Mouse (Mus musculus) heart, embryonic 12.5 days (tissue): Measurements from ENCODE around the gene Slc5a11. TPM values are rescaled to one million over a fixed set of nuclear protein-coding genes. Genes with fewer than 3 reads are reported as not detected.

Source experiments
- ATAC-seq: fragments of 200-750 bp; cut with Nextera tagmentation; 2 replicates; pipeline ENCODE4 v1.8.0; 2017; ENCODE audit warnings: moderate TSS enrichment, moderate library complexity; ENCODE audit not compliant: insufficient number of reproducible peaks, low FRiP score
- H3K27ac ChIP-seq: fragments of 300-500 bp; sonication (generic); 2 replicates; pipeline ENCODE4 v1.5.1; 2016; ENCODE audit warnings: mild to moderate bottlenecking, moderate library complexity; ENCODE audit not compliant: poor library complexity, severe bottlenecking
- H3K27me3 ChIP-seq: fragments of 300-500 bp; sonication (generic); replicated peaks from 2 replicates; pipeline ENCODE4 v1.6.1; 2016; ENCODE audit warnings: mild to moderate bottlenecking, moderate library complexity
- H3K36me3 ChIP-seq: fragments of 300-500 bp; sonication (generic); 2 replicates; pipeline ENCODE4 v1.6.1; 2016; ENCODE audit warnings: mild to moderate bottlenecking, moderate library complexity
- H3K4me1 ChIP-seq: fragments of 300-500 bp; sonication (generic); replicated peaks from 2 replicates; pipeline ENCODE4 v1.6.1; 2016; ENCODE audit warnings: mild to moderate bottlenecking
- H3K4me2 ChIP-seq: fragments of 300-500 bp; sonication (generic); 2 replicates; pipeline ENCODE4 v1.6.1; 2016; ENCODE audit warnings: mild to moderate bottlenecking, moderate library complexity
- H3K4me3 ChIP-seq: fragments of 300-500 bp; sonication (generic); 2 replicates; pipeline ENCODE4 v1.5.1; 2016; ENCODE audit warnings: mild to moderate bottlenecking
- H3K9ac ChIP-seq: fragments of 300-500 bp; sonication (generic); 2 replicates; pipeline ENCODE4 v1.6.1; 2016; ENCODE audit warnings: mild to moderate bottlenecking, moderate library complexity
- H3K9me3 ChIP-seq: fragments of 300-500 bp; sonication (generic); replicated peaks from 2 replicates; pipeline ENCODE4 v1.6.1; 2016; ENCODE audit warnings: mild to moderate bottlenecking, moderate library complexity
- WGBS: fragments of 180-500 bp; shearing (Covaris S2); methylation state at CpG from one replicate; pipeline ENCODE4 v1.1.7; 2016; 5-methylcytosine and 5-hydroxymethylcytosine counted together
- polyA plus RNA-seq: library from polyadenylated mRNA; unstranded; fragments of >200 nt; fragmentation: Nextera tagmentation; extraction: Ambion mirVana; gene quantifications from 2 replicates; pipeline ENCODE4 v1.2.1, GENCODE M21; 2016

Gene Slc5a11
- polyA plus RNA-seq, 1 experiment from 2014 or later, result 0.34 TPM

GRCm38 (mm10) chr7:123242241-123242640, 27.7 kb downstream of the Slc5a11 start:
- no peaks in the 10 kb centered on the region for H3K9me3 ChIP-seq
- no peak for ATAC-seq
- no peak overlapping the region for H3K27ac ChIP-seq
- no peak overlapping the region for H3K4me3 ChIP-seq
- no peaks in the 10 kb centered on the region for H3K36me3 ChIP-seq
- H3K4me2 ChIP-seq, result no peak overlapping the region
- peaks cover 30% of the 10 kb centered on the region for H3K4me1 ChIP-seq
- H3K9ac ChIP-seq, result no peak overlapping the region
- H3K27me3 ChIP-seq, result no peaks in the 10 kb centered on the region
- 84% methylated on average over 7 of the region's 7 CpGs for WGBS

GRCm38 (mm10) chr7:123244833-123245232, 30.3 kb downstream of the Slc5a11 start:
- Histone ChIP-seq H3K9ac (no peak overlapping the region), H3K4me1 (peaks cover 30% of the 10 kb centered on the region), H3K36me3 (no peaks in the 10 kb centered on the region), H3K4me2 (no peak overlapping the region), H3K4me3 (no peak overlapping the region), H3K27ac (no peak overlapping the region), H3K9me3 (no peaks in the 10 kb centered on the region), H3K27me3 (no peaks in the 10 kb centered on the region)
- ATAC-seq, result no peak
- 14% methylated on average over 1 of the region's 1 CpGs for WGBS

- Histone ChIP-seq H3K4me3 (no peak overlapping the region), H3K4me2 (no peak overlapping the region), H3K27me3 (no peaks in the 10 kb centered on the region), H3K4me1 (peaks cover 20% of the 10 kb centered on the region), H3K9ac (no peak overlapping the region), H3K9me3 (no peaks in the 10 kb centered on the region), H3K36me3 (no peaks in the 10 kb centered on the region), H3K27ac (no peak overlapping the region)
- ATAC-seq, result no peak
- WGBS, result 41% methylated on average over 4 of the region's 4 CpGs
Observed at GRCm38 (mm10) chr7:123246504-123247084, 32.0 kb downstream of the Slc5a11 start.

GRCm38 (mm10) chr7:123248166-123248565, 33.6 kb downstream of the Slc5a11 start:
- no peak overlapping the region for H3K4me3 ChIP-seq
- H3K4me2 ChIP-seq, result no peak overlapping the region
- H3K36me3 ChIP-seq, result no peaks in the 10 kb centered on the region
- peaks cover 16% of the 10 kb centered on the region for H3K4me1 ChIP-seq
- 39% methylated on average over 2 of the region's 2 CpGs for WGBS
- H3K27me3 ChIP-seq, result no peaks in the 10 kb centered on the region
- no peaks in the 10 kb centered on the region for H3K9me3 ChIP-seq
- no peak for ATAC-seq
- no peak overlapping the region for H3K27ac ChIP-seq
- H3K9ac ChIP-seq, result no peak overlapping the region

- Histone ChIP-seq H3K4me2 (no peak overlapping the region), H3K27ac (no peak overlapping the region), H3K4me1 (no peaks in the 10 kb centered on the region; the same call in 1 of the 2 replicates), H3K4me3 (no peak overlapping the region), H3K9me3 (no peaks in the 10 kb centered on the region), H3K36me3 (no peaks in the 10 kb centered on the region), H3K27me3 (no peaks in the 10 kb centered on the region), H3K9ac (no peak overlapping the region)
- WGBS, result 63% methylated on average over 6 of the region's 6 CpGs
- ATAC-seq, result no peak
Observed at GRCm38 (mm10) chr7:123251343-123251742, 36.8 kb downstream of the Slc5a11 start.

- Histone ChIP-seq H3K9ac (no peak overlapping the region), H3K4me3 (no peak overlapping the region), H3K4me1 (peaks cover 9% of the 10 kb centered on the region), H3K36me3 (no peaks in the 10 kb centered on the region), H3K27ac (no peak overlapping the region), H3K27me3 (no peaks in the 10 kb centered on the region), H3K9me3 (no peaks in the 10 kb centered on the region), H3K4me2 (no peak overlapping the region)
- no peak for ATAC-seq
- WGBS, result 85% methylated on average over 7 of the region's 7 CpGs
Observed at GRCm38 (mm10) chr7:123253396-123253795, 38.8 kb downstream of the Slc5a11 start.

- no peaks in the 10 kb centered on the region for H3K36me3 ChIP-seq
- no peaks in the 10 kb centered on the region for H3K27me3 ChIP-seq
- H3K4me1 ChIP-seq, result peaks cover 17% of the 10 kb centered on the region
- ATAC-seq, result no peak
- no peak overlapping the region for H3K27ac ChIP-seq
- no peaks in the 10 kb centered on the region for H3K9me3 ChIP-seq
- H3K4me2 ChIP-seq, result no peak overlapping the region
- no peak overlapping the region for H3K4me3 ChIP-seq
- H3K9ac ChIP-seq, result no peak overlapping the region
- WGBS, result 89% methylated on average over 14 of the region's 14 CpGs
Observed at GRCm38 (mm10) chr7:123254196-123254970, 39.8 kb downstream of the Slc5a11 start.

GRCm38 (mm10) chr7:123258103-123258502, 43.5 kb downstream of the Slc5a11 start:
- Histone ChIP-seq H3K27me3 (no peaks in the 10 kb centered on the region), H3K36me3 (no peaks in the 10 kb centered on the region), H3K9ac (no peak overlapping the region), H3K4me2 (no peak overlapping the region), H3K9me3 (no peaks in the 10 kb centered on the region), H3K27ac (no peak overlapping the region), H3K4me3 (no peak overlapping the region), H3K4me1 (peaks cover 17% of the 10 kb centered on the region)
- no peak for ATAC-seq
- 63% methylated on average over 8 of the region's 8 CpGs for WGBS

- peaks cover 8% of the 10 kb centered on the region; the same call in 1 of the 2 replicates for H3K36me3 ChIP-seq
- H3K4me3 ChIP-seq, result no peak overlapping the region
- no peak for ATAC-seq
- peak overlapping the region; percentile 14; the same call in 1 of the 2 replicates for H3K9ac ChIP-seq
- H3K27ac ChIP-seq, result no peak overlapping the region
- H3K4me1 ChIP-seq, result peaks cover 7% of the 10 kb centered on the region
- 50% methylated on average over 11 of the region's 11 CpGs for WGBS
- H3K4me2 ChIP-seq, result no peak overlapping the region
- H3K9me3 ChIP-seq, result no peaks in the 10 kb centered on the region
- H3K27me3 ChIP-seq, result no peaks in the 10 kb centered on the region
Observed at GRCm38 (mm10) chr7:123273056-123273455, 58.5 kb downstream of the Slc5a11 start.

- no peak overlapping the region for H3K9ac ChIP-seq
- H3K36me3 ChIP-seq, result peaks cover 33% of the 10 kb centered on the region
- no peaks in the 10 kb centered on the region for H3K9me3 ChIP-seq
- H3K4me1 ChIP-seq, result peaks cover 7% of the 10 kb centered on the region
- no peak overlapping the region for H3K27ac ChIP-seq
- H3K4me2 ChIP-seq, result no peak overlapping the region
- H3K4me3 ChIP-seq, result no peak overlapping the region
- no peak for ATAC-seq
- 82% methylated on average over 4 of the region's 4 CpGs for WGBS
- no peaks in the 10 kb centered on the region for H3K27me3 ChIP-seq
Observed at GRCm38 (mm10) chr7:123276568-123276967, 62.0 kb downstream of the Slc5a11 start.

GRCm38 (mm10) chr7:123279797-123280196, 65.2 kb downstream of the Slc5a11 start:
- WGBS, result 93% methylated on average over 4 of the region's 4 CpGs
- Histone ChIP-seq H3K36me3 (peaks cover 38% of the 10 kb centered on the region), H3K27me3 (no peaks in the 10 kb centered on the region), H3K9me3 (no peaks in the 10 kb centered on the region), H3K4me1 (no peaks in the 10 kb centered on the region), H3K4me2 (no peak overlapping the region), H3K4me3 (no peak overlapping the region), H3K27ac (no peak overlapping the region), H3K9ac (no peak overlapping the region)
- ATAC-seq, result no peak
